Mouse (Mus musculus) CD4-positive naive resting alpha-beta T cell, adult 76 days (primary cell): ENCODE measurements around the gene Praf2. TPM values are rescaled to one million over a fixed set of nuclear protein-coding genes. Genes with fewer than 3 reads are reported as not detected.

Source experiments
- total RNA-seq: library from RNA; stranded (reverse); gene quantifications from one replicate; pipeline ENCODE4 v1.2.4, GENCODE M21; 2023

Gene Praf2
- total RNA-seq, result 13.0 TPM

DNA sequence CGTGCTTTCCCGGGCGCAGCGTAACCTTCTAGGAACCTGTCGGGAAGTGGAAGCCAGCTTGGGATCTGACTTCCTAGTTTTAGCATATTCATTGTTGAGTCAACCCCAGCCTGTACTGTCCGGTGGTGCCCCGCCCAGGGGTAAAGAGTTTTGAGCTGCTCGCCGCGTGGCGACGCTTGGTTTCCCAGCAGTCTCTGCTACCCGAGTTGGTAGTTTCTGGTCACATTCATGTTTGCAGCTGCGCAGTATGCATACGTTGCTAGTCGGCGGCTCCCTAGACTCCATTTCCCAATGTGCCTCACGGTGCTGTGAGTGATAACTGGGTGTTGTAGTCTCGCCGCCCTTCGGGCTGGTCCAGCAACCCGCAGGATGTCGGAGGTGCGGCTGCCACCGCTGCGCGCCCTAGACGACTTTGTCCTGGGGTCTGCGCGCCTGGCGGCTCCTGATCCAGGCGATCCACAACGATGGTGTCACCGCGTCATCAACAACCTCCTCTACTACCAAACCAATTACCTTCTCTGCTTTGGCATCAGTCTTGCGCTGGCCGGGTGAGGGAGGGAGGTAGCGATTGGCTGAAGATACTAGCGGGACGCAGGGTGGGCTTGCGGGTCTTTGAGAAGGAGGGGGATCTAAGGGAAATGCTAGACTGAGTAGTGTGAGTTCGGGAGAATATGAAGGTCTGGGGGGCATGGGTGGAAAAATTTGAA, at the start of gene Praf2:
Praf2 (plus strand) TSS at position 225 of the 707 bp plus-strand sequence.

DNA sequence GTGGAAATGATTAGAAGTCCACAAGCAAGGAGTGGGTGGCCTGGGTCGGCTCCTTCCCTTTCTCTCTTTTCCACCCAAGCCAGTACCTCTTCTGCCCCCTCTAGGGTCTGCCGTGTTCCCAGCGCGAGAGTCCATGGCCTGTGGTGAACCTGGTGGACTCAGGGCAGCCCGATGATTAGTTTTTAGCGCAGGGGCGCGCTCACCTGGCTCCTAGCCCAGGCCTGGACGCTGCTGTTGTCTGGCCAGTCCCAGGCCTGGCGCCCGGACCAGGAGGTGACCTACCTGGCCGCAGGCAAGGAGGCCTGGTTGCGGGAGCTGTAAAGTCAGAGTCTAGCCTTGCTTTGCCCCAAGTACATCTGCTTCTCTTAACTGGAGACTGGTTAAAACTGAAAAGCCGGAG, 47.4 kb upstream of the Praf2 start, which contains the start of gene Magix:
Magix (minus strand) TSS at position 388 of the 400 bp plus-strand sequence.

DNA sequence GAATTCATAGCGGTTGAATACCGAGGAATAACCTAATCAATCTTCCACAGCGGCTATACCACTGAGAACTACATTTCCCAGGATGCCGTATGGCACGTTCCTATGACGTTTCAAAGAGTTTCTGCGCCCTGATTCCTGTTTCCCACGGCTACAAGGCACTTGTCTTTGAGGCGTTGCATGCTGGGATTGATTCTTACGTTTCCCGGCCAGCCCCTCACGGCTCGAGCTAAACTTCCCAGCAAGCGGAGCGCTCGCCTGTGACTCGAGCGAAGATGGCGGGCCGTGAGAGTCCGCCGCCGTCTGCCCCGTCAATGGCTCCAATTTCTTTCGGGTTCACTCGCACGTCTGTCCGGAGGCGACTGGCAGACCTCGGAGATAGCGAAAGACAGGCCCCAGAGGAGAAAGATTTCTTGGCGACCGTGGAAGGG, 31.3 kb upstream of the Praf2 start, which contains the start of gene Gpkow:
Gpkow (plus strand) TSS at position 178 of the 428 bp plus-strand sequence.

DNA sequence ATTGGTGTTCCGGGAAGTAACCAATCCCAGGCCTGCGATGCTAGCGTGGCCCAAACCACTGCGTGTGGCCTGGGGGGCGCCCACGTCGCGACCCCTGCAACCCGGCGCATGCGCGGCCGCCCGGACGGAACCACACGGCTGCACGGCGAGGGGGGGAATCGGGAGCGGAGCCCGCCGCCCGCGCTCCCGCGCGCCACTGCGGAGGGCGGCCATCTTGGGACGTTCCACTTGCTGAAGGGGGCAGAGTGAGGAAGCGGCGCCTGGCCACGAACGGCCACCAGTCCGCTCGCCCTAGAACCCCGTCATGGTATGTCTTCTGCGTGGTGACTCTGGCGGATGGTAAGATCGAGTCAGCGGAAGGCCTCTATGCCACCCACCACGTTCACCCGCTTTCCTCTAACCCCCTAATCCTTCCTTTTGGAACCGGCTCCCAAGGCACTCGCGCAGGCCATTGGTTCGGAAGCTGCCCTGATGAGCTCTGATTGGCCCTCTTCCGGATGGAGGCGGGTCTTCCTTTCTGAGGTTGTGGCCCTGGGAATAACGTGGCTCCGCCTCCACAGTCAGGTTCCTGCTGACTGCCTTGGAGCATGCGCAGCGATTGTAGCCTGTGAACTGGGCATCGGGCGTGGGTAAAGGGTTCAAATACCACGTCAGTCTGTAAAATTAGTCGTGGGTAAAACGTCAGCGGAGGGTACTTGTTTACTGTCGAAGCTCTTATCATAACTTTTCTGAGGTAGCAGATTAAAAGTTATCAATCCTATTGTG, 13.9 kb upstream of the Praf2 start, which contains the start of gene Wdr45:
Wdr45 (plus strand) TSS at position 199 of the 765 bp plus-strand sequence.

DNA sequence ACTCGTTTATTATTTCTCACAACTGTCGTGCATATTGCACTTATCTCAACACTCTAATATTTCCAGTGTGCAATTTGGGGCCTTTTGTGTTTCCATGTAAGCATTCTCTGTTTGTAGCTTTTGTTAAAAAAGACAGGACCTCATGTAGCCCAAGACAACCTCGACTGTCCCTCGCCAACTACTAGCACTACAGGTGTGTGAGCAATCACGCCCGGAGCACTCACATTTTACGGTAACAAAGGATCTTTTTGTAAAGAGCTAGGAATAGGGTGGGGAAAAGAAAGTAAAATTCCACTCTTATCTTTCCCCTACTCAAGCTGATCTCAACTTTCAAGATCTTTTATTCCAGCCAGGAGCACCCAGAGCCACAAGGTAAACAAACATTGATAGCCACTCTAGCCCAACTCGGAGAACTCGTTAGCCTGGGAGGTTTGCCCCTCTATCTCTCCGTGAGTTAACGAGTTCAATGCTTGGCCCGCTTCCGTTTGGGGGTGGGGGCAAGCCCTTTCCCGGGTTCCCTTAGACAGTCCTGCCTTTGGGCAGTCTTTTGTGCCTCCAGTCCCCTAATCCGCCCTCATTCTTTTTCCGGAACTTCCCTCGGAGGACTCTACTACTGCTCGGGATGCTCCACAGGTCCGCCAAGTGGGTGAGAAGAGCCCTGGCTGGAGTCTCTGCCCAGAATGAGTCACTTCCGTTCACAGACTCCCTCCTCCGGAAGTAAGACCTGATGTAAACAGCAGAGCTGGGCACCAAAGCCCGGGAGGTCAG, 6.5 kb upstream of the Praf2 start, which contains the start of gene Gm45208:
Gm45208 (plus strand) TSS at position 732 of the 768 bp plus-strand sequence.

DNA sequence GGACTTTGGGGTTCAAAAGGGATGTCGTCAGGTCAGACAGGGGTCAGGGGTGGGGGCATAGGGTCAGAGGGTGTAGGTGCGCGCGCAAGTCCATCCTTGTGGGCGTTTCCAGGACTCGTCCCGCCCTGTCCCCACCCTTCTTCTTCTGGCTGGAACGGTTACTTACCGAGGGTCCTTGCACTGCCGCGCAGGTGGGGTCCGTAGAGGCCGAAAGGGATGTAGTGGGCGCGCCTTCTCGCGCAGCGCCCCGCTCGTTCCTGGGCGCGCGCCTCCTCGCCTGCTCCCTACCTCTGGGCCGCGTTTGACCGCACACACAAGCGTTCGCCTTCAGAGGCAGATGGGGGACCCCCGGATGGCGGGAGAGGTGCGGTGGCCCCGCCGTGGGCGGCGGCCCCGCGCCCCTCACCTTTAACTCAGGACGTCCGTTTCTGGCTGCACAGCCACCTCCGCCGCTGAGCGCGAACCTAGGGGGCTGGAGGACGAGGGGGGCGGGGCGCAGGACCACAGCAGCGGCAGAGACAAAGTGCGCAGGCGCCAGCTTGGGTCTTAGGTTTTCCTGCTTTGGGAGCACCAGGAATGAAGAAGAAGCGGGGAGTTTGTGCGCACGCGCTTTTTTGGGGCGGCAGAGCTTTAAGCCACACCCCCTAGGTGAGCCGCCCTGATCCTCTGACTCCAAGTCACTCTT, 22.3 kb downstream of the Praf2 start, which contains the start of gene Ccdc120:
Ccdc120 (minus strand) TSS at position 474 of the 685 bp plus-strand sequence.

DNA sequence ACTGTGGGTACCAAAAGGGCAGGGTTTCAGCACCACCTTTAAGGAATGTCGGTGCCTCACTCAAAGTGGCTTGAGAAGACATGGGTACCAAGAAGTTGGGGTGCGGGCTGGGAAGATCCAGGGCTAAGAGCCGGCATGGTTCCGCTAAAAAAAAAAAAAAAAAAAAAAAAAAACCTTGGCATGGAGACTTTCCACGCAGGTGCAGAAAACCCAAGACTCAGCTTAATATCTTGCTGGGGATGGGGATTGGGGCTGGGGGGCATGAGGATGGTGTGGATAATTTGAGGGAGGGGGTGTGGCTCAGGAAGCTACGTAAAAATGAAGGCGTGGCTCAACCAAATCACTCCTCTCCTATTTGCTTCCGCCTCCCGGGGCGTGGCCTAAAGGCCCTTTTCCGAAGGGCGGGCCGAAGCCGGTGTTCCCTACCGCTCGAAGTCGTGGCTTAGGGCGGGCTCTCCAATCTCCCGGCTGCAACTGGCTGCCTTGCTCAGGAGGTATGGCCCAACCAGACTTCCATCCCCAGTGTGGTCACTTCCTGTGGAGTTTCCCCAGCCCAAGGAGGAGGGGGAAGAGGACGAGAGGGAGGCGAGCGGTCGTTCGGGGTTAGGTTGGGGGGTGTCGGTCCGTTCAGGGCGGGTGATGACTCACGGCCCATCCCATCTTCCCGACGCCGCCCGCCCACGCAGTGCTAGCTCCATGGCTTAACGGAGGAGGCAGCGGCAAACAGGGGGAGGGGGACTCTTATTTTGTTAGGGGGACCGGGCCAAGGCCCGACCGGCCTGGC, 34.1 kb downstream of the Praf2 start, which contains the start of gene Tfe3:
Tfe3 (plus strand) TSS at position 424 of the 784 bp plus-strand sequence.

Other genes starting within 250 kb of the Praf2 start
- 8.7 TPM for gene Foxp3, start 154.8 kb upstream of the Praf2 start, total RNA-seq
- gene Ppp1r3f, start 154.2 kb upstream of the Praf2 start, total RNA-seq, result 21.7 TPM
- 33.1 TPM for gene Ccdc22, start 122.9 kb upstream of the Praf2 start, total RNA-seq
- not detected for gene Cacna1f, start 121.4 kb upstream of the Praf2 start, total RNA-seq
- gene Syp, start 90.0 kb upstream of the Praf2 start, total RNA-seq, result 0.79 TPM
- 29.9 TPM for gene Prickle3, start 71.2 kb upstream of the Praf2 start, total RNA-seq
- 35.7 TPM for gene Plp2, start 57.0 kb upstream of the Praf2 start, total RNA-seq
- not detected for gene Magix, start 47.2 kb upstream of the Praf2 start, total RNA-seq
- gene Gpkow, start 31.3 kb upstream of the Praf2 start, total RNA-seq, result 47.4 TPM
- gene Wdr45, start 14.1 kb upstream of the Praf2 start, total RNA-seq, result 131 TPM
- not detected for gene Gm45208, start 6.2 kb upstream of the Praf2 start, total RNA-seq
- gene Ccdc120, start 22.5 kb downstream of the Praf2 start, total RNA-seq, result not detected
- 23.5 TPM for gene Tfe3, start 34.1 kb downstream of the Praf2 start, total RNA-seq
- 151 TPM for gene Gripap1, start 61.3 kb downstream of the Praf2 start, total RNA-seq
- 1.4 TPM for gene Kcnd1, start 93.8 kb downstream of the Praf2 start, total RNA-seq
- gene Otud5, start 112.9 kb downstream of the Praf2 start, total RNA-seq, result 191 TPM
- gene Pim2, start 149.8 kb downstream of the Praf2 start, total RNA-seq, result 44.6 TPM
- gene Slc35a2, start 155.6 kb downstream of the Praf2 start, total RNA-seq, result 19.1 TPM
- 70.6 TPM for gene Pqbp1, start 170.8 kb downstream of the Praf2 start, total RNA-seq
- gene Timm17b, start 170.9 kb downstream of the Praf2 start, total RNA-seq, result 25.7 TPM
- not detected for gene Gm10491, start 179.4 kb downstream of the Praf2 start, total RNA-seq
- not detected for gene Gm10490, start 181.1 kb downstream of the Praf2 start, total RNA-seq
- gene Pcsk1n, start 191.4 kb downstream of the Praf2 start, total RNA-seq, result not detected
- not detected for gene Eras, start 200.2 kb downstream of the Praf2 start, total RNA-seq
- 17.4 TPM for gene Hdac6, start 219.4 kb downstream of the Praf2 start, total RNA-seq
- gene Gata1, start 249.6 kb downstream of the Praf2 start, total RNA-seq, result 3.6 TPM